Mouse (Mus musculus) R1 (cell line): ENCODE results near the gene Wdr74.
A peak's percentile ranks its signal among the peaks of the same experiment; 100 is the strongest.

Experiments used
- DNase-seq: peaks from one replicate; pipeline ENCODE4 v3.0.0-alpha.2; 2018; ENCODE audit warnings: low read depth, low spot score

The Wdr74 gene

DNA sequence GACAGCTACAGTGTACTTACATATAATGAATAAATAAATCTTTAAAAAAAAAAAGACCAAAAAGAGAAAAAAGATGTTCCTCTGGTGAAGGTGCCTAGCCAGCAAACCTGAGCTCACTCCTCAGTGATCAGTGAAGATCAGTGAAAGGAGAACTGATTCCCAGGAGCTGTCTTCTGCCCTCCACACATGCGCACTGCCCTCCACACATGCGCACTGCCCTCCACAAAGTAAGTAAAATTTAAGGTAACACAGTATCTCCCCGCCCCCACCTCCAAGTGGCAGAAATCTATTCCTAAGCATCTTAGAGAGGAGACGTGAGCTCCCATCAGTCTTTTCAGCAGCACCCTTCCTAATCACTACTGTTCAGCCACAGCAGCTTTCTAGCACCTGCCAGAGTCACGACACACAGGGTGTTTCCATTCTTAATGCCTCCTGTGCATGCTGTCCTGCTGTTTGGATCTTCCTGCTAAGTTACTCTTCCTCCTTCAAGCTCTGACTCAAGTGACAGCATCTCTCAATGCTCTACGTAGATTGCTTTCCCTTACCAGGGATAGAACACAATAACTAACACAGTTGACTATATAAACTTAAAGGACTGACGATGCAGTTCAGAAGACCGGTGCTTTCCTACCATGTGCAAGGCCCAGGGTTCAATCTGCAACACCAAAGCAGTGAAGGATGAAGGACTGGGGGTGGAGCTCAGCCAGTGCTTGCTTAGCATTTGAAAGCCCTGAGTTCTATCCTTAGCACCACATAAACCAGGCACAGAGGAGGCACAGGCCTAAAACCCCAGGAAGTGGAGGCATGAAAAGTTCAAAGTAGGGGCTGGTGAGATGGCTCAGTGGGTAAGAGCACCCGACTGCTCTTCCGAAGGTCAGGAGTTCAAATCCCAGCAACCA lies 19.5 kb upstream of the Wdr74 start:
- DNase-seq: peak; percentile 98

- peak; percentile 77 for DNase-seq
Measured at GRCm38 (mm10) chr19:8716767-8717475, 18.7 kb upstream of the Wdr74 start.

- DNase-seq: peak; percentile 84
Measured at GRCm38 (mm10) chr19:8718357-8718756, 17.3 kb upstream of the Wdr74 start.

- DNase-seq: peak; percentile 52
Measured at GRCm38 (mm10) chr19:8719037-8719436, 16.6 kb upstream of the Wdr74 start.

- DNase-seq: peak; percentile 17
Measured at GRCm38 (mm10) chr19:8721378-8721777, 14.2 kb upstream of the Wdr74 start.

GRCm38 (mm10) chr19:8722021-8722420 lies 13.6 kb upstream of the Wdr74 start:
- no peak for DNase-seq

GRCm38 (mm10) chr19:8722559-8722906 lies 13.1 kb upstream of the Wdr74 start:
- no peak for DNase-seq

DNA sequence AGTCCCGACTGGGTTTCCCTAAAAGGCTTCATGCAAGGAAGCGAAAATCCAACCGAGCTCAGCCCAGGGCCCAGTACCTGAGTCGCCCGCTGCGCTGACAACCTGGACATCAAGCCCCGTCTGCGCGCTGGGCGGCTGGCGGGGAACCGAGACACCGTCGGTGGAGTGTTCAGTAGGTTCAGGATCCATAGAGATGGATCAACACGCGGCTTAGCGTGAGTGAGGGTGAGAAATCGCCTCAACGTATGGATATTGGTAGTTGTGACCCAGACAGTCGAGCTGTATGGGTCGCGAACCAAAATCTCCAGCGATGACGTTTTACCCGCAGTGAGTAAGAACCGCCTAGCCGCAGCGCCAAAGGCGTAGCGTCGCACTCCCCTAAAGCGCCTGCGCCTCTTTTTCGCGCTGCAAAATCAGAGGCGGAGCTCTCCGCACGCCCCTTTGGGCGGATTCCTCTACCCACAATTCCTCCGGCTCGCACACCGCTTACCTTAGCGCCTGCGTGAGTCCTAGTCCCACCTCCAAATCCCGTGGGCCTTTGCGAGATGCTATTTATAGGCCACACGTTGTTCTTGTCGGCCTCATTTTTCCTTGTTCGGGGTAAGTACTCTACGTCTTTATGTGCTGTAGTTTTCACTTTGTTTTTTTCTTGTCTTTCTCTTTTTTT lies 12.6 kb upstream of the Wdr74 start, which contains the start of gene Slc3a2:
TSS of gene Slc3a2 (minus strand) at position 463 of the 667 bp plus-strand sequence.
- DNase-seq: peak; percentile 99

GRCm38 (mm10) chr19:8723574-8724346 lies 11.9 kb upstream of the Wdr74 start:
- DNase-seq: peak; percentile 46

DNA sequence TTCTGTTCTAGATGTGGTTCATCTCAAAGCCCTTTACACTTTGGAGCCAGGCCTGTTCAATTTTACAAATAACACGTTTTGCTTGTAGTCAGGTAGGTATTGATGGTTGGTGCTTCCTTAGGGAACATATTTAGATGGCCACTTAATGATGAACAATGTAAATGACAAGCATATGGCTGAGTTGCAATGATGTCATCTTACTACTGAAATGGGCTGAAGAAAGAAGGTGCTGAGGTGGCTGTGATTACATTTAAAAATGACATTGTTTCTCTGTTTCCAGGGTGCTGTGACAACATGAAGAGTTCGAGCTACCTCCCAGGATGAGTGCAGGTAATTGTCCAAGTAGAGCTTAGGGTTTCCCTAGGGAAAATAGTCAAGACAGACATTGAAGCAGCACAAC lies 11.2 kb upstream of the Wdr74 start:
- peak; percentile 22 for DNase-seq

DNA sequence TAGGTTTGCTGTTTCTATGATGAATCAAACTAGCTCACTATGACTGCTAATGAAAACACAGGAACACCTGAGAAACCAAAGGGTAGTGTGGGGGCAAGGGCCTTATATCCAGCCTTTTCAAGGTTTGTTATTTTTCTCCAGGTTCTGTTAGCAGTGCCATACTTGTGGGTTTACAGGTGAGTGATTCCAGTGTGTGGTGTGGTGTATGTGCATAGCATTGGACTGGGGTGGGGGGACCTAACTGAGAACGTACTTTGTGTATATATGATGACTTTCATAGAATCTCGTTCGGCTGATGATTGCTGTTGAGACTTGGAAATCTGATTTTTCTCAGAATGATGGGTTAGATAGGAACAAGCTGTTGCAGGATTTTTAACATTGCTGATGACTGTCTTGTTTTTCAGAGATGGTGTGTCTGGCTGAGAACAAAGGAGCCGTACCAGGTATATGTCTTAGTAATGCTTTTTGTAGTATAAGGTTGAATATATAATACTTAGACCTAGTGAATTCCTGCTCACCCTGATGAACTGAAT lies 10.5 kb upstream of the Wdr74 start:
- DNase-seq: peak; percentile 11

DNA sequence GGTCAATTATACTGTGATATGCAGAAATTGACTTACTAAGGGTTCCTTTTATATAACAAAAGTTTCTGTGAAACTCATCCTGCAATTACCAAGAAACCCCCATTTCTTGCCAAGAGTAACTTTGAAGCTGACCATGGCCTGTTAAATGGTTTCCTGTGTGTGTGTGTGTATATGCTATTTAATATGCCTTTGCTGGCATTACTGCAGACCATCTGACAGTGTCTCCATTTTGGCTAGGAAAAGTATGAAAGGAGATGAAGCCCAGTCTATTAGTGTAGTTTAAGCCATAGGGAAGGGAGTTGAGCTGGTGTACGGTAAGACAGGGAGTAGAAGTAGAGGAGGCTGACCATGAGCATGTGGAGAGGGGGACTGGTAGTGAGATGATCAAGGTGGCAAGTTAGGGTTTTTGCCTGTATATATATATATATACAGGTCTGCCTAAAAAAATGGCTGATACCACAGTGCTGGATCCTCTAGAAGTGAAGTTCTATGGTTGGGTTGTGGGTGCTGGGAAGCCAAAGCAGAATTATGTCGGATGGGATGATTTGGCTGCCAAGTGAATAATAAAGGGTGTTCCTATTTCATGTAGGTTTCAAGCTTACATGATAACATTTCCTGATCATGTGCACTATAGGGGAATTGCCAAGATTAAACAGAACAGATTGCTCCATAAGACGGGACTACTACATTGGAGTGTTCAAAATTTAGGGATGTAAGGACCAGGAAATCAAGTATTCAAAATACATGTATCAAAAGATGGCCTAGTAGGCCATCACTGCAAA lies 8.8 kb upstream of the Wdr74 start:
- peak; percentile 51 for DNase-seq

GRCm38 (mm10) chr19:8727495-8728114 lies 8.0 kb upstream of the Wdr74 start:
- peak; percentile 82 for DNase-seq

- DNase-seq: peak; percentile 33
Measured at GRCm38 (mm10) chr19:8728335-8729099, 7.1 kb upstream of the Wdr74 start.

- DNase-seq: no peak
Measured at GRCm38 (mm10) chr19:8734334-8734733, 1.3 kb upstream of the Wdr74 start.

- peak; percentile 85 for DNase-seq
Measured at GRCm38 (mm10) chr19:8736160-8736467, 487 bp downstream of the Wdr74 start.

- DNase-seq: no peak
Measured at GRCm38 (mm10) chr19:8738911-8739310, 3.3 kb downstream of the Wdr74 start.

- DNase-seq: no peak
Measured at GRCm38 (mm10) chr19:8739646-8740045, 4.0 kb downstream of the Wdr74 start.

DNA sequence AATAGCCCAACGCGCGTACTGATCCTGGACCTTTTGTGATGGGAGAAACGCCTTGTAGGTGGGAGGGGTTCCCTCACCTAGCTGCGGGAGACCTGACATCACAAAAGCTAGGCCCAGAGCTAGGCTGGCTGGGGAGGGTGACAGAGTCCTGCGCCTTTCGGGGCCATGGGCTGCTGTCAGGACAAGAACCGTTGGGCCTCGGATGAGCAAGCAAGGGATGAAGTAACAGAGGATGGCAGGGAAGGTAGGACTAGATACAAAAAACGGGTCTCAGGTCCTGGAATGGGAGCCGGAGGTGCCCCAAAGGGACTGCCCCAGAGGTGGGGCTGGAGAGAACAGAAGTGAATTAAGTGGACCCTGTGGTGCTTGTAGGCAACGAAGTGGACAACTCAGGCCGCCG lies 5.0 kb downstream of the Wdr74 start, which contains the start of gene 1700092M07Rik:
TSS of gene 1700092M07Rik (plus strand) at position 116 of the 400 bp plus-strand sequence.
- peak; percentile 67 for DNase-seq
